In genomic region chr1:153746728-153747127, GRCm38 (mm10) we compare ENCODE assay signal across 8 mouse cellular contexts. TPM values are rescaled to one million over a fixed set of nuclear protein-coding genes. Genes with fewer than 3 reads are reported as not detected.
DNase-seq lines count a peak whose midpoint lies in the region; ATAC-seq and TF ChIP-seq lines count a peak whose summit lies in the region.

No protein-coding gene starts in this region.

- 3% methylated on average over 12 of the region's 12 CpGs for WGBS in hindbrain, postnatal 0 days
- 4% methylated on average over 12 of the region's 12 CpGs for WGBS in liver, embryonic 13.5 days (ENCODE audit: insufficient replicate concordance)
- under 1% methylated on average over 12 of the region's 12 CpGs for WGBS in neural tube, embryonic 14.5 days

- peak; percentile 37 for ATAC-seq in erythroblast, adult 5-6 weeks (replicated peaks; ENCODE audit: low FRiP score, poor library complexity, severe bottlenecking)
- ATAC-seq in hindbrain, postnatal 0 days, result no peak
- ATAC-seq in liver, embryonic 13.5 days (ENCODE audit: low read depth), result no peak
- peak; percentile 20; the same call in 1 of the 2 replicates for ATAC-seq in neural tube, embryonic 14.5 days (ENCODE audit: low read depth)

- H3K9ac ChIP-seq in hindbrain, postnatal 0 days (replicated peaks; ENCODE audit: low read length), result no peak overlapping the region
- H3K9ac ChIP-seq in liver, embryonic 13.5 days, result no peak overlapping the region
- H3K9ac ChIP-seq in neural tube, embryonic 14.5 days (replicated peaks; ENCODE audit: low read depth, low read length), result no peak overlapping the region

- H3K4me3 ChIP-seq in hindbrain, postnatal 0 days (ENCODE audit: low read length), result no peak overlapping the region
- no peak overlapping the region for H3K4me3 ChIP-seq in liver, embryonic 13.5 days (replicated peaks)
- no peak overlapping the region for H3K4me3 ChIP-seq in neural tube, embryonic 14.5 days (ENCODE audit: low read depth, low read length)

- peak; percentile 89 for TF ChIP-seq CTCF in hindbrain, postnatal 0 days (IDR thresholded peaks at IDR 0.05; ENCODE audit: low read depth)

- no peak overlapping the region for H3K27ac ChIP-seq in hindbrain, postnatal 0 days
- H3K27ac ChIP-seq in liver, embryonic 13.5 days, result no peak overlapping the region
- no peak overlapping the region for H3K27ac ChIP-seq in neural tube, embryonic 14.5 days (ENCODE audit: low read depth, low read length)

- no peak overlapping the region for H3K4me2 ChIP-seq in hindbrain, postnatal 0 days (ENCODE audit: low read depth, low read length)
- no peak overlapping the region for H3K4me2 ChIP-seq in liver, embryonic 13.5 days
- no peak overlapping the region for H3K4me2 ChIP-seq in neural tube, embryonic 14.5 days (ENCODE audit: low read depth, low read length)

- 0 out of 2 replicates have a peak, but pooled peaks cover 2% of the 10 kb centered on the region for H3K4me1 ChIP-seq in hindbrain, postnatal 0 days (ENCODE audit: insufficient read depth, low read length)
- peaks cover 46% of the 10 kb centered on the region for H3K4me1 ChIP-seq in liver, embryonic 13.5 days (replicated peaks)
- H3K4me1 ChIP-seq in neural tube, embryonic 14.5 days (ENCODE audit: control insufficient read depth, insufficient read depth, low read length), result peaks cover 21% of the 10 kb centered on the region

- DNase-seq in 3134 (ENCODE audit: extremely low read depth, insufficient read length, low spot score), result peak; percentile 19
- peak; percentile 73 for DNase-seq in CD4-positive helper T cell, adult 2 months (ENCODE audit: low read depth, low spot score)
- peak; percentile 80 for DNase-seq in brain, adult 2 months (ENCODE audit: low read depth, low spot score)
- DNase-seq in hindbrain, postnatal 0 days (ENCODE audit: low spot score), result peak; percentile 89
- peak; percentile 57 for DNase-seq in liver, embryonic 13.5 days
- peak; percentile 59 to 67 for DNase-seq in thymus, postnatal 36 days

- H3K36me3 ChIP-seq in hindbrain, postnatal 0 days (ENCODE audit: insufficient read depth, low read length), result no peaks in the 10 kb centered on the region
- no peaks in the 10 kb centered on the region for H3K36me3 ChIP-seq in liver, embryonic 13.5 days
- H3K36me3 ChIP-seq in neural tube, embryonic 14.5 days (ENCODE audit: control insufficient read depth, insufficient read depth, low read length), result no peaks in the 10 kb centered on the region

- H3K9me3 ChIP-seq in hindbrain, postnatal 0 days (ENCODE audit: low read length), result no peaks in the 10 kb centered on the region
- H3K9me3 ChIP-seq in liver, embryonic 13.5 days (replicated peaks), result no peaks in the 10 kb centered on the region
- H3K9me3 ChIP-seq in neural tube, embryonic 14.5 days (ENCODE audit: control insufficient read depth, low read length), result no peaks in the 10 kb centered on the region

- H3K27me3 ChIP-seq in hindbrain, postnatal 0 days (ENCODE audit: insufficient read depth, low read length), result no peaks in the 10 kb centered on the region
- H3K27me3 ChIP-seq in liver, embryonic 13.5 days, result peaks cover 3% of the 10 kb centered on the region
- no peaks in the 10 kb centered on the region for H3K27me3 ChIP-seq in neural tube, embryonic 14.5 days (ENCODE audit: control insufficient read depth, insufficient read depth, low read length)

RNA-seq across cellular contexts. Expression of gene Rnasel, which starts 2.5 kb away (rescaled TPM):
- 171 and 180 TPM in 2 replicates for total RNA-seq in erythroblast, adult 5-6 weeks (2015; ENCODE audit: low replicate concordance)
- 259 and 394 TPM in 2 replicates for total RNA-seq in erythroblast, adult 5-6 weeks (2017; ENCODE audit: low replicate concordance)
- total RNA-seq in hindbrain, postnatal 0 days (2014; rRNA removed), result 21.6 and 23.3 TPM in 2 replicates
- polyA plus RNA-seq in hindbrain, postnatal 0 days (2015; fragmentation: Nextera tagmentation; extraction: Ambion mirVana), result 16.8 and 17.1 TPM in 2 replicates
- 13.8 and 15.9 TPM in 2 replicates for polyA plus RNA-seq in liver, embryonic 13.5 days (2015; fragmentation: Nextera tagmentation; extraction: Ambion mirVana)
- polyA plus RNA-seq in neural tube, embryonic 14.5 days (2014; fragmentation: Nextera tagmentation; extraction: Ambion mirVana), result 38.0 and 41.1 TPM in 2 replicates

RNA-seq across cellular contexts. Expression of gene Rgs16, which starts 6.6 kb away (rescaled TPM):
- total RNA-seq in erythroblast, adult 5-6 weeks (2015; ENCODE audit: low replicate concordance), result not detected in 2 replicates
- 0.56 TPM in 1 of 2 replicates, not detected in the other for total RNA-seq in erythroblast, adult 5-6 weeks (2017; ENCODE audit: low replicate concordance)
- 3.8 and 4.3 TPM in 2 replicates for total RNA-seq in hindbrain, postnatal 0 days (2014; rRNA removed)
- polyA plus RNA-seq in hindbrain, postnatal 0 days (2015; fragmentation: Nextera tagmentation; extraction: Ambion mirVana), result 5.7 and 6.7 TPM in 2 replicates
- polyA plus RNA-seq in liver, embryonic 13.5 days (2015; fragmentation: Nextera tagmentation; extraction: Ambion mirVana), result 0.39 and 0.56 TPM in 2 replicates
- 5.8 and 8.3 TPM in 2 replicates for polyA plus RNA-seq in neural tube, embryonic 14.5 days (2014; fragmentation: Nextera tagmentation; extraction: Ambion mirVana)

Comparison
In these comparisons a context has a peak if more than half of its experiments do, and no peak if none do; other contexts are left out.
1. DNase-seq: peak in every context shown above with its lines; median percentile 89 in hindbrain, postnatal 0 days; 80 in brain, adult 2 months; 73 in CD4-positive helper T cell, adult 2 months; 63 in thymus, postnatal 36 days; 57 in liver, embryonic 13.5 days; 19 in 3134.
2. ATAC-seq: peak in erythroblast, adult 5-6 weeks (single experiment) and neural tube, embryonic 14.5 days (single experiment); none in hindbrain, postnatal 0 days (single experiment) and liver, embryonic 13.5 days (single experiment).